Mouse (Mus musculus): ENCODE measurements around the gene Klhdc4. TPM values are rescaled to one million over a fixed set of nuclear protein-coding genes. Genes with fewer than 3 reads are reported as not detected.

Gene Klhdc4
- polyA plus RNA-seq, 1 experiment, result 11.5 TPM

GRCm38 (mm10) chr8:121765594-121766138 is 63.7 kb downstream of the Klhdc4 start:
- DNase-seq (ENCODE audit: low read depth, low spot score), result no peak
- 76% methylated on average over 7 of the region's 7 CpGs for WGBS

GRCm38 (mm10) chr8:121763700-121764013 is 65.7 kb downstream of the Klhdc4 start:
- 62% methylated on average over 9 of the region's 9 CpGs for WGBS
- no peak for DNase-seq (ENCODE audit: low read depth, low spot score)

GRCm38 (mm10) chr8:121762999-121763699 is 66.2 kb downstream of the Klhdc4 start:
- WGBS, result 39% methylated on average over 7 of the region's 7 CpGs
- DNase-seq (ENCODE audit: low read depth, low spot score), result no peak

- DNase-seq (ENCODE audit: low read depth, low spot score), result peak; percentile 2
- WGBS, result 33% methylated on average over 10 of the region's 10 CpGs
Measured at GRCm38 (mm10) chr8:121761480-121761879, 67.9 kb downstream of the Klhdc4 start.

GRCm38 (mm10) chr8:121760484-121760883 is 68.9 kb downstream of the Klhdc4 start:
- no peak for DNase-seq (ENCODE audit: low read depth, low spot score)
- WGBS, result 71% methylated on average over 7 of the region's 7 CpGs

GRCm38 (mm10) chr8:121758470-121758869 is 70.9 kb downstream of the Klhdc4 start:
- 67% methylated on average over 12 of the region's 12 CpGs for WGBS
- DNase-seq (ENCODE audit: low read depth, low spot score), result no peak

- DNase-seq (ENCODE audit: low read depth, low spot score), result peak; percentile 4
- WGBS, result 17% methylated on average over 3 of the region's 3 CpGs
Measured at GRCm38 (mm10) chr8:121751407-121751806, 78.0 kb downstream of the Klhdc4 start.

GRCm38 (mm10) chr8:121750512-121750911 is 78.9 kb downstream of the Klhdc4 start:
- WGBS, result 37% methylated on average over 3 of the region's 3 CpGs
- no peak for DNase-seq (ENCODE audit: low read depth, low spot score)

- 80% methylated on average over 9 of the region's 9 CpGs for WGBS
- no peak for DNase-seq (ENCODE audit: low read depth, low spot score)
Measured at GRCm38 (mm10) chr8:121749501-121749900, 79.9 kb downstream of the Klhdc4 start.

Other genes with a start within 250 kb of the Klhdc4 start
- gene Map1lc3b, start 239.2 kb downstream of the Klhdc4 start, polyA plus RNA-seq (2012; rRNA removed), result 54.3 and 68.1 TPM in 2 replicates
- 9.8 and 19.2 TPM in 2 replicates for gene Zcchc14, start 176.7 kb downstream of the Klhdc4 start, polyA plus RNA-seq (2012; rRNA removed)
- 0.38 and 0.51 TPM in 2 replicates for gene Jph3, start 99.9 kb downstream of the Klhdc4 start, polyA plus RNA-seq (2012; rRNA removed)
- gene Slc7a5, start 78.1 kb upstream of the Klhdc4 start, polyA plus RNA-seq (2012; rRNA removed), result 16.8 and 19.3 TPM in 2 replicates
- 0.10 and 0.18 TPM in 2 replicates for gene Car5a, start 115.3 kb upstream of the Klhdc4 start, polyA plus RNA-seq (2012; rRNA removed)
- gene Banp, start 120.2 kb upstream of the Klhdc4 start, polyA plus RNA-seq (2012; rRNA removed), result 28.3 and 35.3 TPM in 2 replicates